Mouse (Mus musculus) CH12.LX (cell line): Measurements from ENCODE around the gene Aim2. TPM values are rescaled to one million over a fixed set of nuclear protein-coding genes. Genes with fewer than 3 reads are reported as not detected.

Source experiments
- DNase-seq: peaks from one replicate; pipeline ENCODE4 v3.0.0-alpha.2; 2013; ENCODE audit errors: extremely low read depth
- H3K27ac ChIP-seq: 2 replicates; pipeline ENCODE4 v1.5.1; 2012; ENCODE audit warnings: low read depth, mild to moderate bottlenecking, control low read depth, moderate library complexity; ENCODE audit not compliant: insufficient read depth
- H3K27me3 ChIP-seq: replicated peaks from 2 replicates; pipeline ENCODE3; 2012; ENCODE audit warnings: inconsistent platforms
- H3K36me3 ChIP-seq, 2 experiments: replicated peaks in 1 of 2; 2 replicates each; pipeline versions ENCODE3 to v1.6.1; 2012; ENCODE audit warnings: inconsistent platforms in 1 of 2, low read length in 1 of 2, mild to moderate bottlenecking in 1 of 2, mixed read lengths in 1 of 2, moderate library complexity in 1 of 2; ENCODE audit not compliant: control insufficient read depth in 1 of 2, insufficient read depth in 1 of 2
- H3K4me1 ChIP-seq, 2 experiments: 2 replicates each; pipeline ENCODE4 v1.6.1; 2012; ENCODE audit warnings: inconsistent platforms in 1 of 2, moderate library complexity in 1 of 2; ENCODE audit not compliant: insufficient read depth in 2 of 2, control insufficient read depth in 1 of 2
- H3K4me2 ChIP-seq: 2 replicates; pipeline ENCODE4 v1.6.1; 2012; ENCODE audit warnings: low read depth, mild to moderate bottlenecking, control low read depth; ENCODE audit not compliant: poor library complexity, insufficient read depth, severe bottlenecking
- H3K4me3 ChIP-seq, 3 experiments: fragments of 150-350 bp in 1 of 3; sonication (generic) in 1 of 3; replicated peaks in 1 of 3; 2 replicates each; pipeline versions ENCODE3 to v1.5.1; 2011 to 2012; ENCODE audit warnings: low read depth in 2 of 3, low read length in 2 of 3, mild to moderate bottlenecking in 2 of 3, moderate library complexity in 2 of 3, control low read depth in 1 of 3, improper control_type of control experiment in 1 of 3, inconsistent platforms in 1 of 3, mixed read lengths in 1 of 3; ENCODE audit not compliant: poor library complexity in 1 of 3
- H3K79me2 ChIP-seq: replicated peaks from 2 replicates; pipeline ENCODE4 v1.6.1; 2012; ENCODE audit warnings: mild to moderate bottlenecking, moderate library complexity; ENCODE audit not compliant: control insufficient read depth, poor library complexity, insufficient read depth, severe bottlenecking; ENCODE audit errors: extremely low read depth
- H3K9ac ChIP-seq: 2 replicates; pipeline ENCODE4 v1.6.1; 2012; ENCODE audit warnings: low read depth, mild to moderate bottlenecking, control low read depth, moderate library complexity; ENCODE audit not compliant: insufficient read depth
- H3K9me3 ChIP-seq: replicated peaks from 2 replicates; pipeline ENCODE3; 2012; ENCODE audit warnings: low read length, inconsistent platforms, mixed read lengths
- CHD1 ChIP-seq: IDR thresholded peaks from 2 replicates; pipeline ENCODE4 v1.6.1; 2012; ENCODE audit warnings: low read depth, low read length, improper control_type of control experiment, inconsistent platforms
- E2F4 ChIP-seq: IDR thresholded peaks from 2 replicates; pipeline ENCODE4 v1.6.1; 2011; ENCODE audit warnings: low read depth, low read length, improper control_type of control experiment; ENCODE audit not compliant: insufficient replicate concordance
- ELF1 ChIP-seq: IDR thresholded peaks from 2 replicates; pipeline ENCODE4 v1.6.1; 2014; ENCODE audit warnings: low read depth, mild to moderate bottlenecking, inconsistent platforms, low read length, improper control_type of control experiment
- EP300 ChIP-seq: IDR thresholded peaks from 2 replicates; pipeline ENCODE4 v1.6.1; 2011; ENCODE audit warnings: low read length, improper control_type of control experiment
- GABPA ChIP-seq: IDR thresholded peaks from 2 replicates; pipeline ENCODE4 v1.6.1; 2012; ENCODE audit warnings: low read depth, low read length, improper control_type of control experiment, inconsistent platforms; ENCODE audit not compliant: insufficient replicate concordance
- KAT2A ChIP-seq: IDR thresholded peaks from 2 replicates; pipeline ENCODE4 v1.6.1; 2012; ENCODE audit warnings: low read length, improper control_type of control experiment, inconsistent platforms; ENCODE audit not compliant: insufficient replicate concordance
- MAFK ChIP-seq: IDR thresholded peaks from 2 replicates; pipeline ENCODE4 v1.6.1; 2011; ENCODE audit warnings: low read length, improper control_type of control experiment; ENCODE audit not compliant: insufficient replicate concordance
- MAX ChIP-seq: IDR thresholded peaks from 2 replicates; pipeline ENCODE4 v1.6.1; 2011; ENCODE audit warnings: low read length, improper control_type of control experiment
- NRF1 ChIP-seq: IDR thresholded peaks from 2 replicates; pipeline ENCODE4 v1.6.1; 2014; ENCODE audit warnings: low read depth, mild to moderate bottlenecking, inconsistent platforms, low read length, improper control_type of control experiment, moderate library complexity
- POLR2A ChIP-seq: IDR thresholded peaks from 2 replicates; pipeline ENCODE4 v1.6.1; 2011; ENCODE audit warnings: low read depth, mild to moderate bottlenecking, improper control_type of control experiment, low read length
- POLR2AphosphoS2 ChIP-seq: IDR thresholded peaks from 2 replicates; pipeline ENCODE4 v1.6.1; 2011; ENCODE audit warnings: low read depth, low read length, improper control_type of control experiment
- SIN3A ChIP-seq: IDR thresholded peaks from 2 replicates; pipeline ENCODE4 v1.6.1; 2012; ENCODE audit warnings: low read length, improper control_type of control experiment, inconsistent platforms
- SMC3 ChIP-seq: IDR thresholded peaks from 2 replicates; pipeline ENCODE4 v1.6.1; 2011; ENCODE audit warnings: low read depth, low read length, improper control_type of control experiment
- TCF12 ChIP-seq: IDR thresholded peaks from 2 replicates; pipeline ENCODE4 v1.6.1; 2014; ENCODE audit warnings: low read depth, mild to moderate bottlenecking, inconsistent platforms, low read length, improper control_type of control experiment
- UBTF ChIP-seq: IDR thresholded peaks from 2 replicates; pipeline ENCODE4 v1.6.1; 2012; ENCODE audit warnings: low read depth, mild to moderate bottlenecking, inconsistent platforms, low read length, improper control_type of control experiment, moderate library complexity
- USF2 ChIP-seq: conservative IDR thresholded peaks from 2 replicates; pipeline ENCODE4 v1.6.1; 2011; ENCODE audit warnings: low read depth, low read length, improper control_type of control experiment
- ZKSCAN1 ChIP-seq: IDR thresholded peaks from 2 replicates; pipeline ENCODE4 v1.6.1; 2012; ENCODE audit warnings: low read depth, inconsistent platforms, low read length, improper control_type of control experiment, borderline replicate concordance
- ZMIZ1 ChIP-seq: IDR thresholded peaks from 2 replicates; pipeline ENCODE4 v1.6.1; 2012; ENCODE audit warnings: low read depth, mild to moderate bottlenecking, inconsistent platforms, low read length, improper control_type of control experiment
- ZNF384 ChIP-seq: IDR thresholded peaks from 2 replicates; pipeline ENCODE4 v1.6.1; 2012; ENCODE audit warnings: low read depth, low read length, improper control_type of control experiment, inconsistent platforms
- dilution Hi-C: fragments of 300-500 bp; cut with MboI; formaldehyde crosslinking; loops from 2 replicates; pipeline ENCODE4 v1.14.3; 2020; ENCODE audit warnings: low sequenced_read_pairs; ENCODE audit not compliant: extremely low pct_unique_long_range_greater_than_20kb, extremely low pct_ligation_motif_present
- in situ Hi-C: fragments of 300-500 bp; cut with MboI; formaldehyde crosslinking; loops from 3 replicates; pipeline ENCODE4 v1.14.3; 2019; ENCODE audit warnings: low sequenced_read_pairs, low pct_ligation_motif_present, low pct_unique_long_range_greater_than_20kb, mixed read lengths
- polyA plus RNA-seq: library from polyadenylated mRNA; unstranded; fragments of >175 nt; gene quantifications from 2 replicates; pipeline ENCODE4 v1.2.1, GENCODE M21; 2012; ENCODE audit warnings: low read depth; ENCODE audit not compliant: insufficient read length
- total RNA-seq, 2 experiments: library from RNA; depleted of rRNA; stranded (reverse); fragments of 300-350 nt in 1 of 2; fragments of >200 nt in 1 of 2; gene quantifications; 2 replicates each; pipeline ENCODE4 v1.2.3; 2012 to 2014

Gene Aim2
- total and polyA plus RNA-seq, 3 experiments = 59.7 to 117 (median 87.0) TPM

DNA sequence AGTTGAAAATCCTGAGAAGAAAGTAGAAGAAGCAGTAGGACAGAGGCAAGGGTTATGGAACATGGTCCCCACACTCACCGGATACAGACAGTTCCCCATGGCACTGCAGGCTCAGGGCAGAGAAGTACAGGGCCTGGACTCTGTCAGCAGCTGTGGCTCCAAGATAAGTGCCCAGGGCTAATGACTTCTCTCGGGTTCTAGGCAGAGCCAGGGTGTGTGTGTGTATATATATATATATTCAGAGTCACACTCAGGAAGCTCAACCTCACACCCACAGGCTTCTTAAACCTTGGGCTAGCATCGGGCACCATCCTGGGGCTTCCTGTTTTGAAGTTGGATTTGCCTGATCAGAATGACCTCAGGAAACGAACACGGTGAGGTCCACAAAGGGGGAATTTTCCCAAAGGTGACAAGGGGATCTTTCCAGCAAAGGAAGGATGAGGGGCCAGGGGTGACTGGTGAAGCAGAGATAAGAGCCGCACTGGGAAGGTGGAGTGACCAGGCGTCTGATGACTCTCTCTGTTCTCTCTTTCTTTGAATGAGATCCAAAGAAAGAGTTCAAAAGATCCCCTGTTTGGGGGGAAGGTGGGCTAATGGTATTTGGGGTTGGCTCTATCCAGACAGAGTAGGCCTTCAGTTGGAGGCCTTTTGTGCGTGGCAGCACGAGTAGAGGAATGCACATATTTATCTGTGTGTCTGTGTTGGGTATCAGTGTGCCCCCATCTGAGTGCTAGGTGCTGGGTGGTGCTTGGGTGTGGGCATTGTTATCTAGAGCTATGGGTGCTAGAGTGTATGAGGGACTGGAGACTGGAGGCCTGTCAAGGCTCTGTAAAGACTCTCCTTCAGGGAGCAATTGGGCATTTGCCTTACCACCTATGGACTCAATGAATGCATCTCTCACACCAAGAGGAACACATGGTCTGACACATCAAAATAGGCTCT, 17.1 kb upstream of the Aim2 start, which contains the start of gene Ackr1:
Ackr1 (minus strand) TSS at position 439 of the 942 bp plus-strand sequence.
- Histone ChIP-seq H3K27me3 (no peaks in the 10 kb centered on the region), H3K9me3 (no peaks in the 10 kb centered on the region), H3K9ac (no peak within 1 kb of the TSS), H3K4me2 (no peak within 1 kb of the TSS), H3K36me3 (no peaks in the 10 kb centered on the region), H3K27ac (no peak within 1 kb of the TSS), H3K4me1 (no peaks in the 10 kb centered on the region), H3K4me3 (no peak within 1 kb of the TSS), H3K79me2 (no peaks in the 10 kb centered on the region)
- no peak for DNase-seq
- in situ Hi-C loops = no loop called here
- dilution Hi-C loops = no loop called here
- TF ChIP-seq ZKSCAN1 (no peak), ZNF384 (no peak), TCF12 (no peak), USF2 (no peak), UBTF (no peak), MAFK (no peak), E2F4 (no peak), GABPA (no peak), KAT2A (no peak), SMC3 (no peak), SIN3A (no peak), MAX (no peak), POLR2AphosphoS2 (no peak), EP300 (no peak), POLR2A (no peak), ELF1 (no peak), CHD1 (no peak), ZMIZ1 (no peak), NRF1 (no peak)

DNA sequence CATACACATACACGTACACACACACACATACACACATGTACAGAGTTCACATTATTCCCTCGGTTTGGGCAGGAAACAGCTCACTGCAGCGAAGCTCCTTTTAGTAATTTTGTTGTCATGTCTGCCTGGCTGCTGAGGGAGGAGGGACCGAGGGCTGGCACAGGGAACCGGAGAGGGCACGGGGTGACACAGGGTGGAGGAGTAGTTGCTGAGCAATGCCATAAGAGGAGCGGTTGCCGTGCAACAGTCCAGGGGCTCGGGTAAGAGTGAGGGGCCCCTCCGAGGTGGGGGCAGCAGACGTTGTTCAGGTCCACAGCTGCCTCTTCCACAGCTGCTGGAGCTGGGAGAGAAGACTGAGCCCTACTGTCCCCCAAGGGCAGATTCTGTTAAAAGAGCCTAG, 14.8 kb upstream of the Aim2 start:
- no peaks in the 10 kb centered on the region for H3K4me1 ChIP-seq
- no peak for DNase-seq
- H3K79me2 ChIP-seq = no peaks in the 10 kb centered on the region
- no peaks in the 10 kb centered on the region for H3K27me3 ChIP-seq
- in situ Hi-C loops = loop anchor here (5.0 kb wide), 1 partner anchor 51 kb away; no protein-coding TSS in a partner anchor
- no peak overlapping the region for H3K9ac ChIP-seq
- H3K9me3 ChIP-seq = no peaks in the 10 kb centered on the region
- no peak for TF ChIP-seq GABPA
- TF ChIP-seq, all 38 proteins: peak for 0
- no peaks in the 10 kb centered on the region for H3K36me3 ChIP-seq
- no peak overlapping the region for H3K27ac ChIP-seq
- no peak overlapping the region for H3K4me3 ChIP-seq
- dilution Hi-C loops = no loop called here
- no peak overlapping the region for H3K4me2 ChIP-seq
